Mouse (Mus musculus) G1E (cell line): ENCODE data around the gene C1rb. TPM values are rescaled to one million over a fixed set of nuclear protein-coding genes. Genes with fewer than 3 reads are reported as not detected.
"Not testable (repeated sequence)": the region's sequence is repeated elsewhere in the genome, so short reads cannot be mapped to it uniquely, and the experiment has no call there.

Source experiments
- ATAC-seq: 2 replicates; pipeline ENCODE4 v1.8.0; 2016; ENCODE audit warnings: mild to moderate bottlenecking; ENCODE audit not compliant: insufficient number of reproducible peaks, poor library complexity, low FRiP score, severe bottlenecking; ENCODE audit errors: extremely low read depth
- DNase-seq: peaks from one replicate; pipeline ENCODE4 v3.0.0; 2012; ENCODE audit warnings: low spot score
- H3K27me3 ChIP-seq: 2 replicates; pipeline ENCODE4 v1.6.1; 2012; ENCODE audit warnings: mild to moderate bottlenecking, low read length, inconsistent platforms; ENCODE audit not compliant: insufficient read depth
- H3K36me3 ChIP-seq: replicated peaks from 2 replicates; pipeline ENCODE3; 2012; ENCODE audit warnings: mild to moderate bottlenecking, inconsistent platforms
- H3K4me1 ChIP-seq: 2 replicates; pipeline ENCODE4 v1.6.1; 2012; ENCODE audit warnings: low read depth, low read length, inconsistent platforms, mixed read lengths; ENCODE audit not compliant: insufficient read depth
- H3K4me3 ChIP-seq: 2 replicates; pipeline ENCODE4 v1.5.1; 2012; ENCODE audit warnings: low read depth, mild to moderate bottlenecking, inconsistent platforms, low read length, moderate library complexity, mixed read lengths
- H3K9me3 ChIP-seq: replicated peaks from 2 replicates; pipeline ENCODE4 v1.6.1; 2012; ENCODE audit warnings: inconsistent platforms
- CTCF ChIP-seq: IDR thresholded peaks from 2 replicates; pipeline ENCODE4 v1.5.1; 2012; ENCODE audit warnings: low read depth, low read length, inconsistent platforms, mixed read lengths
- GATA1 ChIP-seq: IDR thresholded peaks from 2 replicates; pipeline ENCODE4 v1.6.1; 2012; ENCODE audit warnings: borderline replicate concordance, low read length, inconsistent platforms, mixed read lengths
- GATA2 ChIP-seq: IDR thresholded peaks from 2 replicates; pipeline ENCODE4 v1.6.1; 2012; ENCODE audit warnings: low read depth, low read length, inconsistent platforms, borderline replicate concordance
- POLR2AphosphoS5 ChIP-seq: IDR thresholded peaks from 2 replicates; pipeline ENCODE4 v1.6.1; 2012; ENCODE audit warnings: low read depth, low read length, inconsistent platforms; ENCODE audit not compliant: insufficient replicate concordance
- TAL1 ChIP-seq: conservative IDR thresholded peaks from 2 replicates; pipeline ENCODE4 v1.6.1; 2012; ENCODE audit warnings: low read depth, low read length, inconsistent platforms, mixed read lengths
- polyA plus RNA-seq: library from polyadenylated mRNA; stranded (reverse); fragments of >175 nt; gene quantifications from 2 replicates; pipeline ENCODE4 v1.2.3, GENCODE M21; 2012
- total RNA-seq, 2 experiments: library from RNA; stranded (forward) in 1 of 2; stranded (reverse) in 1 of 2; fragments of 200-1000 nt in 1 of 2; fragments of >200 nt in 1 of 2; fragmentation: Nextera tagmentation in 1 of 2; gene quantifications; 2 replicates each; pipeline ENCODE4 v1.2.3; 2014 to 2017

C1rb gene
- total RNA-seq (2014; fragmentation: Nextera tagmentation), result not detected in 2 replicates
- total RNA-seq (2017), result 0.11 TPM in 1 of 2 replicates, not detected in the other
- not detected in 2 replicates for polyA plus RNA-seq

DNA sequence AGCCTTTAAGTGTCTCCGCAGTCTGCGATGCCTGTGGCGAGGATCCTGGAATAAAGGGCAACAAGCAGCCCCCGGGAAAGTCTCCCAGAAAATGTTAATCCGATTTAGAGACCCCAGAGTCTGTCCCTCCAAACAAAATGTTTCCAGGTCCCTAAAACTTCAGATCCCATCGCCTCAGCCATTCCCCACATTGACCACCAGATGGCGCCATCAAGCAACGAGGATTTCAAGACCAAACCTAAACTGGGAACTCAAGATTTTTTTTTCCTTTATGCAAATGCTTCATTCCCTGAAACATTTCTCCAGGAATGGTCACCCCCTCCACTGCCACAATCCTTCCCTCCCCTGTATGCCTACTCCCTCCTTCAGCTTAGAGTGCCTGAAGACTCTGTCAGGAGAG lies at the start of gene C1rb:
Gene C1rb, plus strand, starts transcription at position 269 of the 400 bp plus-strand sequence.
- DNase-seq (peak; percentile 16), ATAC-seq (no peak)
- Histone ChIP-seq H3K4me3 (no peak within 1 kb of the TSS), H3K27me3 (peaks cover 7% of the 10 kb centered on the region; the same call in 1 of the 2 replicates), H3K9me3 (no peaks in the 10 kb centered on the region), H3K36me3 (no peaks in the 10 kb centered on the region), H3K4me1 (no peaks in the 10 kb centered on the region)
- TF ChIP-seq GATA2 (no peak), CTCF (peak; percentile 84)

DNA sequence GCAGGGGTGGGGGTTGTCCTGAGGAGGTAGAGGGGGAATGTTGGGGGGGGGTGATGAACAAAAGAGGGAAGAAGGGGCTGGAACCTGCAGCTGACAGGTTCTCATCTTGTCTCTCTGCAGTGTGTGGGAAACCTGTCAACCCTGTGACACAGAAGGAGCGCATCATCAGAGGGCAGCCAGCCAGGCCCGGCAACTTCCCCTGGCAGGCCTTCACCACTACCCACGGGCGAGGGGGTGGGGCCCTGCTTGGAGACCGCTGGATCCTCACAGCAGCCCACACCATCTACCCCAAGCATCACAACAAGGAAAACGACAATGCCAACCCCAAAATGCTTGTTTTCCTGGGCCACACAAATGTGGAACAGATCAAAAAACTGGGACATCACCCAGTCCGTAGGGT lies 48.0 kb upstream of the C1rb start:
- H3K36me3 ChIP-seq, ATAC-seq, H3K27me3 ChIP-seq, H3K9me3 ChIP-seq, H3K4me3 ChIP-seq, H3K4me1 ChIP-seq, DNase-seq: not testable (repeated sequence)

DNA sequence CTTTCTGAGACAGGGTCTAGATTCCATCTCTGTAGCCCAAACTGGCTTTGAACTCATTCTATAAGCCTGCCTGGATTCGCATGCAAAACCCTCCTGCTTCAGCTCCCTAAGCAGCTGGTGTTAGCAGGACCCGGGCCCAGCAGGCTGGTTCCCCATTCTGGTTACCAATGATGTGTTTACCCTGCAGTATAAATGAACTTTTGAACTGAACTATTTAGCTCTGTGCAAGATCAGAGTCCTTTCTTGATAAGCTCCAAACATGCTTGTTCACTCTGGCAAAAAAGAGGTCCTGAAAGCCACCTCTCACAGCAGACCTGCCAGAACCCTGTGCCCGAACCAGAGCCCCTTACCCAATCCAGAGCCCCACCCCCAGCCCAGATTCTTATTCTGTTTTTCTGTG lies 42.2 kb upstream of the C1rb start:
- no peaks in the 10 kb centered on the region for H3K27me3 ChIP-seq
- no peaks in the 10 kb centered on the region for H3K36me3 ChIP-seq
- no peak overlapping the region for H3K4me3 ChIP-seq
- H3K9me3 ChIP-seq, result no peaks in the 10 kb centered on the region
- H3K4me1 ChIP-seq, result no peaks in the 10 kb centered on the region
- TF ChIP-seq POLR2AphosphoS5, result no peak
- TF ChIP-seq TAL1, result no peak
- TF ChIP-seq GATA1, result no peak
- no peak for TF ChIP-seq GATA2
- TF ChIP-seq CTCF, result no peak
- DNase-seq (no peak), ATAC-seq (no peak)

DNA sequence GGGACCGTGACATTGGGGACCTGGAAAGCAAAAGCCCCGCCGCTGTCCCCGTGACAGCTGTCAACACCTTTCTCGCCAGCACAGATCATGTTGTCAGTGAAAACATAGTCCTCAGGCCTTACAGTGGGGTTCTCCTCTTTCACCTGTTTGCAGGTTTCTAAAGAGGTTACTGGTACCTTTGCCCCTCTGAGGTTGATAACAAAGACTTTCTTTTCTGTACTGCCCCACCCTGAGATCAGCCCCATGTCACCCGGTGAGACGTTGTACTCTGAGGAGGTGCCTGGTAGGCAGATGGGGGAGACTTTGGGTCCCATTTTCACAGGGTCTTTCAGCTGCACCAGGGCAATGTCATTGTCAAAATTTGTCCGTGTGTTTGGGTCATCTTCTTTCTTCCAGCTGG lies 39.0 kb upstream of the C1rb start:
- ATAC-seq (no peak), DNase-seq (no peak)
- Histone ChIP-seq H3K4me3 (no peak overlapping the region), H3K9me3 (no peaks in the 10 kb centered on the region), H3K27me3 (no peaks in the 10 kb centered on the region), H3K4me1 (no peaks in the 10 kb centered on the region), H3K36me3 (no peaks in the 10 kb centered on the region)
- TF ChIP-seq GATA1 (no peak), GATA2 (no peak)

DNA sequence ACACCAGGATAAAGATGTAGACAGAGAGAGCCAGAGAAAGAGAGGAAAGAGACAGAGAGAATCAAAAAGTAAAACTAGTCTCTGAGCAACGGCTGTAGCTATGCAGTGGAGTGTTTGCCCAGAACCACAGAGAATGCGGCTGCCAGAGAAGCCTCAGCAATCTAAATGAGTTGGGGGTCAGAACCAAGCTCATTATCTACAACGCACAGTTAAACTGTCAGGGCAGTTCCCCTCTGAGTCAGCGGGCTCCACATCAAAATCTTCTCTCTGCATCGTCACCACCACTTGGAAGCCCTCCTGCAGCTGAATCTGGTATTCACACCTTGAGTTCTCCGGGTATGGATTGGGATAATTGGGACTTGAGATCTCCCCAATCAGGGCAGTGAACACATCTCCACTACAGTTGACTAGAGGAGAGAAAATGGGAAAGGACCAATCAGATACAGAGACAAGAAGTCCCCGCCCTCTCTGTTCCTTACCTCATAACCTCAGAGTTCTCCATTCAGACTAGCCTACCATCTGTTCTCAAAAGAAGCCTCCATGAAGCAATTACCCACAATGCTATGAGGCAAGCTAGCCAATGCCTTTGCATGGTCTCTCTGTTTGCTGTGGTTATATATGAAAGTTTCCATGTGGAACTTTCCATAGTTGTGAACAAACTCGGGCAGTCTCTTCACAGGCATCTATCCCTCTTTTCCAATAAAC lies 33.8 kb upstream of the C1rb start:
- ATAC-seq, H3K4me3 ChIP-seq, DNase-seq, H3K36me3 ChIP-seq, H3K4me1 ChIP-seq, H3K27me3 ChIP-seq, H3K9me3 ChIP-seq: not testable (repeated sequence)

DNA sequence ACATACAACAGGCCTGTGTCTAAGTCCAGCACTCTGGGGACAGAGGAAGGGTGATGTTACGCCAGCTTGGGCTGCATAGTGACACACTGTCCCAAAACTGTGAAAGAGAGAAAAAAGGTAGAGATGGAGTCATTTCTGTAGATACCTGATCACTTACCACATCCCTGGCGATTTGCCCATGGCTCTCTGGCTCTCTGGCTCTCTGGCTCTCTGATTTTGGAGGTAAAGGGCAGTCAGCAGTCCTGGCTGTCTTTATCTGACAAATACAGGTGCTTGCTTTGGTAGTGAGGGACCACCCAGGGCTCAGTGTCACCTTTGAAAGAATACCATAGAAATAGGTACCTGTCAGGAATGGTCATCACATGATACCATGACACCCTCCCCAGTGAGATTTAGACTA lies 28.9 kb upstream of the C1rb start:
- not testable (repeated sequence) for DNase-seq, H3K4me1 ChIP-seq, H3K4me3 ChIP-seq, H3K9me3 ChIP-seq, H3K36me3 ChIP-seq, H3K27me3 ChIP-seq, ATAC-seq

DNA sequence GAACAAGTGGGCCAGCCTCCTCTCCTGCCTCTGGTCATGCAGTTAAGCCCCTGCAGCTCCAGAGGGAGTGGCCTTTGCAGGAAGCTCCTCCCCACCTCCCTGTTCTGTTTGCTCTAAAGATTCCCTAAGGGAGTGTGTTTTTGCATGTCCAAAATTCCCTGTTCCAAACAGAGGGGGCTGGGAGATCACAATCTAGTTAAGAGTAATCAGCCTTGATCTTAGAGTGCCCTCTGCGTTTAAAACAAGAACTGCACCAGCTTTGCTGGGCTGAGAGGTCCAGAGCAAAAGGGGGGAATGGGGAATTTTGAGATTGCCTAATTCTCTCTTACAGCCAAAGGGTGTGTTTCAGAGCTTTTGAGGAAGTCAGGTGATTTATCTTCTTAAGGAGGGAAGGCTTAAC lies 27.8 kb upstream of the C1rb start, which contains the start of gene C1s1:
Gene C1s1, minus strand, starts transcription at position 76 of the 400 bp plus-strand sequence.
- ATAC-seq, result not testable (repeated sequence)

DNA sequence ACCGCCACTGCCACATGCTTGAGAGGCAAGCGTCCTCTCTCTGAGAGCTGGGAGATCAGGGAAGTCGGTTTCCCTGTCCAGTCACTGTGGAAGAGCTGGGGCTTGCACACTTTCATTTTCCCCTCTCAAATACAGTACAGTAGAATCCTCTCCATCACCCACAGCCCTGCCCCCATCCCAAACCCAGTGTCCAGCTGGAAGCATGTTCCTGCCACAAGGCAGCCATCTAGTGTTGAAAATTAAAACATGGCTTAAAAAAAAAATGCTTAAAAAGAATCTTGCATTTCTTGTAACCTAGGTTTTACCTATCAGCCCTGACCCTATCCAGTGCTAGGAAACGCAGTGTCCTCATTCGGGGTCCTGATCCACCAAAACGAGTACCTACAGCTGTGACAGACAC lies 25.6 kb upstream of the C1rb start:
- TF ChIP-seq CTCF (no peak), GATA1 (no peak), GATA2 (no peak), TAL1 (no peak), POLR2AphosphoS5 (no peak)
- Histone ChIP-seq H3K36me3 (no peaks in the 10 kb centered on the region), H3K9me3 (no peaks in the 10 kb centered on the region), H3K27me3 (no peaks in the 10 kb centered on the region), H3K4me3 (no peak overlapping the region), H3K4me1 (no peaks in the 10 kb centered on the region)
- ATAC-seq (no peak), DNase-seq (no peak)

More for the DNA sequence above, 27.8 kb upstream of the C1rb start, which contains the start of gene C1s1:
- not testable (repeated sequence) for H3K9me3 ChIP-seq, H3K36me3 ChIP-seq, H3K27me3 ChIP-seq, DNase-seq, H3K4me1 ChIP-seq, H3K4me3 ChIP-seq
